Mouse (Mus musculus): ENCODE measurements around the gene Efcab7. TPM values are rescaled to one million over a fixed set of nuclear protein-coding genes. Genes with fewer than 3 reads are reported as not detected.
A peak's percentile ranks its signal among the peaks of the same experiment; 100 is the strongest.

The Efcab7 gene
- polyA plus RNA-seq (2014; fragmentation: Nextera tagmentation; extraction: Ambion mirVana), result 6.9 and 11.8 TPM in 2 replicates

- peak; percentile 61 for ATAC-seq (ENCODE audit: insufficient number of reproducible peaks, insufficient read depth, low FRiP score, low read depth)
- under 1% methylated on average over 48 of the region's 48 CpGs for WGBS
- Histone ChIP-seq H3K4me1 (ENCODE audit: control insufficient read depth in 2 of 2, insufficient read depth in 2 of 2, low read length in 2 of 2) (peaks cover 0 to 9% of the 10 kb centered on the region in 2 experiments; a peak in 2 of 4 replicates), H3K4me3 (ENCODE audit: control insufficient read depth in 1 of 2, insufficient read depth in 1 of 2, low read depth in 1 of 2, low read length in 2 of 2) (peak within 1 kb of the TSS; percentile 84 to 96), H3K9me3 (ENCODE audit: control insufficient read depth, low read length) (no peaks in the 10 kb centered on the region), H3K9ac (ENCODE audit: low read length) (peak within 1 kb of the TSS; percentile 85), H3K4me2 (ENCODE audit: low read length) (peak within 1 kb of the TSS; percentile 84), H3K27me3 (ENCODE audit: control insufficient read depth, insufficient read depth, low read length) (no peaks in the 10 kb centered on the region), H3K36me3 (ENCODE audit: control insufficient read depth, insufficient read depth, low read length) (no peaks in the 10 kb centered on the region), H3K27ac (replicated peaks in 1 of 2; ENCODE audit: control insufficient read depth in 1 of 2, insufficient read depth in 1 of 2, low read depth in 2 of 2, low read length in 2 of 2) (peak within 1 kb of the TSS; percentile 45 to 86; a peak in 3 of 4 replicates)
Observed at GRCm38 (mm10) chr4:99829094-99830073, at the start of gene Efcab7. Efcab7 (plus strand) TSS chr4:99829198.

GRCm38 (mm10) chr4:99792365-99792764 is 36.6 kb upstream of the Efcab7 start:
- Histone ChIP-seq H3K4me1 (ENCODE audit: control insufficient read depth in 2 of 2, insufficient read depth in 2 of 2, low read length in 2 of 2) (no peaks in the 10 kb centered on the region), H3K9ac (ENCODE audit: low read length) (no peak overlapping the region), H3K36me3 (ENCODE audit: control insufficient read depth, insufficient read depth, low read length) (no peaks in the 10 kb centered on the region), H3K27me3 (ENCODE audit: control insufficient read depth, insufficient read depth, low read length) (no peaks in the 10 kb centered on the region), H3K9me3 (ENCODE audit: control insufficient read depth, low read length) (no peaks in the 10 kb centered on the region), H3K4me2 (ENCODE audit: low read length) (no peak overlapping the region), H3K27ac (replicated peaks in 1 of 2; ENCODE audit: control insufficient read depth in 1 of 2, insufficient read depth in 1 of 2, low read depth in 2 of 2, low read length in 2 of 2) (no peak overlapping the region), H3K4me3 (ENCODE audit: control insufficient read depth in 1 of 2, insufficient read depth in 1 of 2, low read depth in 1 of 2, low read length in 2 of 2) (no peak overlapping the region)
- ATAC-seq (ENCODE audit: insufficient number of reproducible peaks, insufficient read depth, low FRiP score, low read depth), result no peak
- 87% methylated on average over 6 of the region's 6 CpGs for WGBS

DNA sequence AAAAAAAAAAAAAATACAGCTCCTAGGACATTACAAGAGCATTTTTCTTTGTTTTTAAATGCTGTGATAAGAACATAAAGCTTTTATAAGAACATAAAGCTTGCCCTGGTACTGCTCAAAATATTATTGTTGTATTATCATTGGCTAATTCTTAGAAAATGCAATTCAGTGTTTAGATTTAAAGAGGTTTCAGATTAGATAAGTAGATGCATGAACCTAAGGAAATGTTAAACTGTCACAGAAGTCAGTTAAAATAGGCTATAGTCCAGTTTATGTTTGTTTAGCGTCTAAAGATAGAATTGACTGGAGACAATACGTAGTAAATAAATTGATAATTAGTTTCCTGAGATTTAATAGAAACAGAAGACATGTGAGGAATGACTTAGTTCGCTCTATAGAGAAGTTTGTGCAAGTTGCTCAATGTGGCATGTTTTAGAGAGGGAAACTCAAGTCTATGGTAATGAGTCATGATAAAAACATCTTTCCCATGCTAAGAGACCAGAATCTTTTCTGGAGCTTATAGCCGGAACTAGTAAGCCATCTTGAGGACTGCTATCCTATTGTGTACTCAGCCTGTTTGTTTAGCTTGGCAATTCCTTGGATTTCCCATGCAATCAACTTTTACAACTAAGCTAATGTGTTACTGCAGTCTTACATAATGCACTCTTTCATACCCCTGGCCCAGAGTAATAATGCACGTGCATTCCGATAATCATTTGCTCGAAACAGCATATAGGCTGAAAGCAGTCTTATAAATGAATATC is 12.1 kb upstream of the Efcab7 start:
- Histone ChIP-seq H3K27me3 (ENCODE audit: control insufficient read depth, insufficient read depth, low read length) (no peaks in the 10 kb centered on the region), H3K4me1 (ENCODE audit: control insufficient read depth in 2 of 2, insufficient read depth in 2 of 2, low read length in 2 of 2) (no peaks in the 10 kb centered on the region), H3K4me2 (ENCODE audit: low read length) (no peak overlapping the region), H3K36me3 (ENCODE audit: control insufficient read depth, insufficient read depth, low read length) (no peaks in the 10 kb centered on the region), H3K9ac (ENCODE audit: low read length) (no peak overlapping the region), H3K9me3 (ENCODE audit: control insufficient read depth, low read length) (no peaks in the 10 kb centered on the region), H3K4me3 (ENCODE audit: control insufficient read depth in 1 of 2, insufficient read depth in 1 of 2, low read depth in 1 of 2, low read length in 2 of 2) (no peak overlapping the region), H3K27ac (replicated peaks in 1 of 2; ENCODE audit: control insufficient read depth in 1 of 2, insufficient read depth in 1 of 2, low read depth in 2 of 2, low read length in 2 of 2) (no peak overlapping the region)
- no peak for ATAC-seq (ENCODE audit: insufficient number of reproducible peaks, insufficient read depth, low FRiP score, low read depth)
- WGBS, result 75% methylated on average over 7 of the region's 7 CpGs

- Histone ChIP-seq H3K4me3 (ENCODE audit: control insufficient read depth in 1 of 2, insufficient read depth in 1 of 2, low read depth in 1 of 2, low read length in 2 of 2) (peak overlapping the region in 1 of 2 experiments; percentile 84; a peak in 2 of 4 replicates), H3K4me2 (ENCODE audit: low read length) (peak overlapping the region; percentile 84), H3K36me3 (ENCODE audit: control insufficient read depth, insufficient read depth, low read length) (no peaks in the 10 kb centered on the region), H3K9me3 (ENCODE audit: control insufficient read depth, low read length) (no peaks in the 10 kb centered on the region), H3K27me3 (ENCODE audit: control insufficient read depth, insufficient read depth, low read length) (no peaks in the 10 kb centered on the region), H3K27ac (replicated peaks in 1 of 2; ENCODE audit: control insufficient read depth in 1 of 2, insufficient read depth in 1 of 2, low read depth in 2 of 2, low read length in 2 of 2) (no peak overlapping the region), H3K9ac (ENCODE audit: low read length) (peak overlapping the region; percentile 85), H3K4me1 (ENCODE audit: control insufficient read depth in 2 of 2, insufficient read depth in 2 of 2, low read length in 2 of 2) (peaks cover 0 to 9% of the 10 kb centered on the region in 2 experiments; a peak in 2 of 4 replicates)
- WGBS, result 51% methylated on average over 4 of the region's 4 CpGs
- ATAC-seq (ENCODE audit: insufficient number of reproducible peaks, insufficient read depth, low FRiP score, low read depth), result no peak
Observed at GRCm38 (mm10) chr4:99828337-99828736, 661 bp upstream of the Efcab7 start.

DNA sequence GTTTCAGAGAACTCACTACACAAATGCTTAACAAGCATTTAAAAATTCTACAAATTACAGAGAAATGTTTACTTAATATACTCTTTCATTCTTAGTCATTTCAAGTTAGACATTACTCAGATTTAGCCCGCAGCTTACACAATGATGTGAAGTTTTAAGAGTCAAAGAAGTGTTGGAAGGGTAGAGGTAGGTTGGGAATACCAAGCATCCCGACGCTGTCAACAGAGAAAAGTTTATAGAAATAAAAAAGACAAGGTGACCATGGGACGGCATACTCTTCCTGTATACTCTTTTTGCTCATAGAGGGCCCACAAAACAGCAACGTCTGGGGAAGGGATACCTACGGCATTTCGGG is 282 bp upstream of the Efcab7 start:
- Histone ChIP-seq H3K9ac (ENCODE audit: low read length) (peak overlapping the region; percentile 85), H3K9me3 (ENCODE audit: control insufficient read depth, low read length) (no peaks in the 10 kb centered on the region), H3K27ac (replicated peaks in 1 of 2; ENCODE audit: control insufficient read depth in 1 of 2, insufficient read depth in 1 of 2, low read depth in 2 of 2, low read length in 2 of 2) (peak overlapping the region; percentile 25 to 45; a peak in 3 of 4 replicates), H3K36me3 (ENCODE audit: control insufficient read depth, insufficient read depth, low read length) (no peaks in the 10 kb centered on the region), H3K4me2 (ENCODE audit: low read length) (peak overlapping the region; percentile 84), H3K4me1 (ENCODE audit: control insufficient read depth in 2 of 2, insufficient read depth in 2 of 2, low read length in 2 of 2) (peaks cover 0 to 9% of the 10 kb centered on the region in 2 experiments; a peak in 2 of 4 replicates), H3K4me3 (ENCODE audit: control insufficient read depth in 1 of 2, insufficient read depth in 1 of 2, low read depth in 1 of 2, low read length in 2 of 2) (peak overlapping the region; percentile 84 to 96), H3K27me3 (ENCODE audit: control insufficient read depth, insufficient read depth, low read length) (no peaks in the 10 kb centered on the region)
- WGBS, result 0% methylated on average over 7 of the region's 7 CpGs
- no peak for ATAC-seq (ENCODE audit: insufficient number of reproducible peaks, insufficient read depth, low FRiP score, low read depth)

DNA sequence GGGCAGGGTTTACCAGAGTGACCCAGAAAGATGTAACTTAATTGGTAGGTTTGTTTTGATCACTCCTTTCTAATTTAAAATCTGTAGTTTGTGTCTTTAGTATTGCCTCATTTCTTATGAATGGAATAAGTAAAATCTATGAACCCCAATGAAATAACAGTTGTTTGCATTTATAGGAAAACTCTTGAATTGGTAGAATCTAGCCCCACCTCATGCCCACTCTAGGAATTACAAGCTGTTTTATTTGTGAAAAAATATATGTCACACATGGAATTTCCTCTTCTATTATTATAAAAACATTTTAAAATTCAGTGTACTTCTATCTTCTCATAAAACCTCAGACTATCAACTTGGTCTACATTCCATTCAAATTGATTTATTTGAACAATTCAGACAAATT is 52.9 kb downstream of the Efcab7 start:
- Histone ChIP-seq H3K9me3 (ENCODE audit: control insufficient read depth, low read length) (no peaks in the 10 kb centered on the region), H3K27ac (replicated peaks in 1 of 2; ENCODE audit: control insufficient read depth in 1 of 2, insufficient read depth in 1 of 2, low read depth in 2 of 2, low read length in 2 of 2) (no peak overlapping the region), H3K36me3 (ENCODE audit: control insufficient read depth, insufficient read depth, low read length) (no peaks in the 10 kb centered on the region), H3K4me2 (ENCODE audit: low read length) (no peak overlapping the region), H3K4me1 (ENCODE audit: control insufficient read depth in 2 of 2, insufficient read depth in 2 of 2, low read length in 2 of 2) (peaks cover 0 to 7% of the 10 kb centered on the region in 2 experiments; a peak in 2 of 4 replicates), H3K4me3 (ENCODE audit: control insufficient read depth in 1 of 2, insufficient read depth in 1 of 2, low read depth in 1 of 2, low read length in 2 of 2) (no peak overlapping the region), H3K27me3 (ENCODE audit: control insufficient read depth, insufficient read depth, low read length) (no peaks in the 10 kb centered on the region), H3K9ac (ENCODE audit: low read length) (no peak overlapping the region)
- no peak for ATAC-seq (ENCODE audit: insufficient number of reproducible peaks, insufficient read depth, low FRiP score, low read depth)

GRCm38 (mm10) chr4:99882405-99882804 is 53.4 kb downstream of the Efcab7 start:
- H3K27me3 ChIP-seq (ENCODE audit: control insufficient read depth, insufficient read depth, low read length), result no peaks in the 10 kb centered on the region
- no peak overlapping the region for H3K4me3 ChIP-seq (ENCODE audit: control insufficient read depth in 1 of 2, insufficient read depth in 1 of 2, low read depth in 1 of 2, low read length in 2 of 2)
- H3K27ac ChIP-seq (replicated peaks in 1 of 2; ENCODE audit: control insufficient read depth in 1 of 2, insufficient read depth in 1 of 2, low read depth in 2 of 2, low read length in 2 of 2), result peak overlapping the region; percentile 45 to 47; a peak in 3 of 4 replicates
- no peaks in the 10 kb centered on the region for H3K36me3 ChIP-seq (ENCODE audit: control insufficient read depth, insufficient read depth, low read length)
- H3K9ac ChIP-seq (ENCODE audit: low read length), result no peak overlapping the region
- peaks cover 0 to 7% of the 10 kb centered on the region in 2 experiments; a peak in 2 of 4 replicates for H3K4me1 ChIP-seq (ENCODE audit: control insufficient read depth in 2 of 2, insufficient read depth in 2 of 2, low read length in 2 of 2)
- ATAC-seq (ENCODE audit: insufficient number of reproducible peaks, insufficient read depth, low FRiP score, low read depth), result no peak
- no peaks in the 10 kb centered on the region for H3K9me3 ChIP-seq (ENCODE audit: control insufficient read depth, low read length)
- H3K4me2 ChIP-seq (ENCODE audit: low read length), result peak overlapping the region; percentile 27

All from heart, embryonic 14.5 days (tissue).